Mouse (Mus musculus): Measurements from ENCODE around the gene Mtmr4. TPM values are rescaled to one million over a fixed set of nuclear protein-coding genes. Genes with fewer than 3 reads are reported as not detected.

Gene Mtmr4
- polyA plus RNA-seq, 1 experiment: 23.8 TPM

- Histone ChIP-seq H3K4me3 (ENCODE audit: extremely low read depth, insufficient read depth, insufficient read length) (no peak overlapping the region), H3K4me1 (ENCODE audit: control insufficient read depth, insufficient read depth, insufficient read length) (peaks cover 2% of the 10 kb centered on the region; the same call in 1 of the 2 replicates), H3K27ac (ENCODE audit: insufficient read depth, low read length) (no peak overlapping the region), H3K36me3 (ENCODE audit: control insufficient read depth, insufficient read depth, low read length) (no peaks in the 10 kb centered on the region), H3K27me3 (ENCODE audit: control insufficient read depth, insufficient read depth, low read length) (no peaks in the 10 kb centered on the region)
- DNase-seq (ENCODE audit: low read depth in 1 of 2, low spot score in 2 of 2): no peak
- 84% methylated on average over 8 of the region's 8 CpGs for WGBS
- no peak for TF ChIP-seq CTCF (IDR thresholded peaks at IDR 0.05; ENCODE audit: extremely low read depth, insufficient read depth, insufficient read length, insufficient replicate concordance)
- no peak for TF ChIP-seq POLR2A (IDR thresholded peaks at IDR 0.05; ENCODE audit: low read depth, low read length)
These were observed 9.8 kb upstream of the Mtmr4 start for GRCm38 (mm10) chr11:87581933-87582710.

DNA sequence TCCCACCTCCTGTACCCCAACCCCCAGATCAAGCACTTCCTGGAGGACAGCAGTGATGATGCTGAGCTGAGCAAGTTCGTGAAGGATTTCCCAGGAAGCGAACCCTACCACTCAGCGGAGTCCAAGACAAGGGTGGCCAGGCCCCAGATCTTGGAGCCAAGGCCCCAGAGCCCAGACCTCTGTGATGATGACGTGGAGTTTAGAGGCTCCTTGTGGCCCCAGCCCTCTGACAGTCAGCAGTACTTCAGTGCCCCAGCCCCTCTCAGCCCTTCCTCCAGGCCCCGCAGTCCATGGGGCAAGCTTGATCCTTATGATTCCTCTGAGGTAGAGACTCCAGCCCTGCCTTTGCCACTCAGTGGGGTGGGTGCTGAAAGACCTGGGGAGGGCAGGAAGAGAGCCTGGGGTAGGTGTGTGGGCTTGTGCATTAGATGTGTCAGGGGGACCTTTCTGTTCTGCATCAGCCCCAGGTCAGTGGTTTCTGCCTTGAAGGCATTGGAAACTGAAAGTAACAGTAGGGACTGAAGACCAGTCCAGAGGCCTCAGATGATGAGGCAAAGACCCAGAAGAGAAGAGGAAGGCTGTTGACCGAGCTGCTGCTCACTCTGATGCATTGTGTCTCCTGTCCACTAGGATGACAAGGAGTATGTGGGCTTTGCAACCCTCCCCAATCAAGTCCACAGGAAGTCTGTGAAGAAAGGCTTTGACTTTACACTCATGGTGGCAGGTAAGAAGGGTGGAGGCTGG lies 8.5 kb upstream of the Mtmr4 start:
- TF ChIP-seq CTCF (IDR thresholded peaks at IDR 0.05; ENCODE audit: extremely low read depth, insufficient read depth, insufficient read length, insufficient replicate concordance): no peak
- TF ChIP-seq POLR2A (IDR thresholded peaks at IDR 0.05; ENCODE audit: low read depth, low read length): no peak
- 80% methylated on average over 6 of the region's 6 CpGs for WGBS
- H3K4me3 ChIP-seq (ENCODE audit: extremely low read depth, insufficient read depth, insufficient read length): no peak overlapping the region
- H3K4me1 ChIP-seq (ENCODE audit: control insufficient read depth, insufficient read depth, insufficient read length): peaks cover 2% of the 10 kb centered on the region; the same call in 1 of the 2 replicates
- H3K27me3 ChIP-seq (ENCODE audit: control insufficient read depth, insufficient read depth, low read length): no peaks in the 10 kb centered on the region
- peak overlapping the region; percentile 8; the same call in 1 of the 2 replicates for H3K27ac ChIP-seq (ENCODE audit: insufficient read depth, low read length)
- H3K36me3 ChIP-seq (ENCODE audit: control insufficient read depth, insufficient read depth, low read length): no peaks in the 10 kb centered on the region
- DNase-seq (ENCODE audit: low read depth in 1 of 2, low spot score in 2 of 2): no peak

- Histone ChIP-seq H3K4me1 (ENCODE audit: control insufficient read depth, insufficient read depth, insufficient read length) (no peaks in the 10 kb centered on the region), H3K4me3 (ENCODE audit: extremely low read depth, insufficient read depth, insufficient read length) (no peak overlapping the region), H3K27me3 (ENCODE audit: control insufficient read depth, insufficient read depth, low read length) (no peaks in the 10 kb centered on the region), H3K36me3 (ENCODE audit: control insufficient read depth, insufficient read depth, low read length) (no peaks in the 10 kb centered on the region), H3K27ac (ENCODE audit: insufficient read depth, low read length) (no peak overlapping the region)
- TF ChIP-seq CTCF (IDR thresholded peaks at IDR 0.05; ENCODE audit: extremely low read depth, insufficient read depth, insufficient read length, insufficient replicate concordance): no peak
- no peak for TF ChIP-seq POLR2A (IDR thresholded peaks at IDR 0.05; ENCODE audit: low read depth, low read length)
- DNase-seq (ENCODE audit: low read depth in 1 of 2, low spot score in 2 of 2): no peak
- 89% methylated on average over 10 of the region's 10 CpGs for WGBS
These were observed 7.1 kb upstream of the Mtmr4 start for GRCm38 (mm10) chr11:87584711-87585505.

- TF ChIP-seq POLR2A (IDR thresholded peaks at IDR 0.05; ENCODE audit: low read depth, low read length) (no peak), CTCF (IDR thresholded peaks at IDR 0.05; ENCODE audit: extremely low read depth, insufficient read depth, insufficient read length, insufficient replicate concordance) (no peak)
- Histone ChIP-seq H3K4me3 (ENCODE audit: extremely low read depth, insufficient read depth, insufficient read length) (no peak overlapping the region), H3K27ac (ENCODE audit: insufficient read depth, low read length) (no peak overlapping the region), H3K27me3 (ENCODE audit: control insufficient read depth, insufficient read depth, low read length) (no peaks in the 10 kb centered on the region), H3K36me3 (ENCODE audit: control insufficient read depth, insufficient read depth, low read length) (no peaks in the 10 kb centered on the region), H3K4me1 (ENCODE audit: control insufficient read depth, insufficient read depth, insufficient read length) (no peaks in the 10 kb centered on the region)
- 92% methylated on average over 5 of the region's 5 CpGs for WGBS
- no peak for DNase-seq (ENCODE audit: low read depth in 1 of 2, low spot score in 2 of 2)
These were observed 4.6 kb upstream of the Mtmr4 start for GRCm38 (mm10) chr11:87587211-87587874.

DNA sequence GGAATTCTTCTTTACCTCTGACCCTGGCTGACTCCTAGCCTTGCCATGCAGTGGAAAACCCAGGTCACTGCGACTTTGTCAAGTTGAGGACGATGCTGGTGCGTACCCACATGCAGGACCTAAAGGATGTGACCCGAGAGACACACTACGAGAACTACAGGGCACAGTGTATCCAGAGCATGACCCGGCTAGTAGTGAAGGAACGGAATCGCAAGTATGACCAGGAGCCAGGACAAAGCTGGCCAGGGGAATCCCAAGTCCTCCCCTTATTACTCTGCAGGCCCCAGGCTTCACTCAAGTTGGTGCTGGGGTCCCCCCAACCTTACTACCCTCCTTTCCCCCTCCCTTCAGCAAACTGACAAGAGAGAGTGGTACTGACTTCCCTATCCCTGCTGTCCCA lies 2.4 kb upstream of the Mtmr4 start:
- no peak overlapping the region for H3K4me3 ChIP-seq (ENCODE audit: extremely low read depth, insufficient read depth, insufficient read length)
- H3K4me1 ChIP-seq (ENCODE audit: control insufficient read depth, insufficient read depth, insufficient read length): peaks cover 2% of the 10 kb centered on the region; the same call in 1 of the 2 replicates
- TF ChIP-seq POLR2A (IDR thresholded peaks at IDR 0.05; ENCODE audit: low read depth, low read length): no peak
- no peak for TF ChIP-seq CTCF (IDR thresholded peaks at IDR 0.05; ENCODE audit: extremely low read depth, insufficient read depth, insufficient read length, insufficient replicate concordance)
- H3K27ac ChIP-seq (ENCODE audit: insufficient read depth, low read length): no peak overlapping the region
- DNase-seq (ENCODE audit: low read depth in 1 of 2, low spot score in 2 of 2): no peak
- H3K27me3 ChIP-seq (ENCODE audit: control insufficient read depth, insufficient read depth, low read length): no peaks in the 10 kb centered on the region
- H3K36me3 ChIP-seq (ENCODE audit: control insufficient read depth, insufficient read depth, low read length): no peaks in the 10 kb centered on the region
- 88% methylated on average over 8 of the region's 8 CpGs for WGBS

DNA sequence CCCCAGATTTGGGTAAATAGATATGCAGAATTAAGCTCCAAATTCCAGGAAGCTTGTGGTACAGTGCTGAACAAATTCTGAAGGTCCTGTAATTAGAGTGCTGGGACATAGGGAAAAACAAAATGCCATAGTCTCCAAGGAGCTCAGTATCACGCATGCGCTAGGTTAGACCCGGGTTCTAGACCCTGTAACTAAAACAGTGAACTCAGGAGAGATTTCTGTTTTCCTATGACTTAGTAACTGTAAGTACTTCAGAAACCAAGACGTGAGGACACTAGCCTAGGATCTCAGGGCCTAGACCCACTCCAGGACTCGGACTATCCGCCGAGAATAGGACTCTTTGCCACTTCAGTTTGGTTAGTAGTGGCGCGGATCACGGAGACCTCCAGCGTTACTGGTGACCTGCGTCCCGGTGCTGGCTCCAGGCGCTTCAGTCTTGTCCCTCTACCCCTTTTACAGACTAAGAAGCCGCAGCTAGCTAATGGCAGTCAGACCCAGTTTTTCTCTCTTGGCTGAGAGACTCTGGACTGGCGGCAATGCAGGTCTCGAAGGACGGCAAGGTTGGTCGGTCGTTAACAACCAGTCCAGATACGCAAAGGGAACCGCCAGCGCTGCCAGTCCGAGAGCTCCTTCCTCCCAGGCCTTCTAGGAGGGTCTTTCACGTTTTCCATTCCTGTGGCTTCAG lies 979 bp upstream of the Mtmr4 start:
- no peaks in the 10 kb centered on the region for H3K36me3 ChIP-seq (ENCODE audit: control insufficient read depth, insufficient read depth, low read length)
- no peak for TF ChIP-seq POLR2A (IDR thresholded peaks at IDR 0.05; ENCODE audit: low read depth, low read length)
- no peak for TF ChIP-seq CTCF (IDR thresholded peaks at IDR 0.05; ENCODE audit: extremely low read depth, insufficient read depth, insufficient read length, insufficient replicate concordance)
- H3K27ac ChIP-seq (ENCODE audit: insufficient read depth, low read length): peak overlapping the region; percentile 60
- WGBS: 4% methylated on average over 25 of the region's 25 CpGs
- DNase-seq (ENCODE audit: low read depth in 1 of 2, low spot score in 2 of 2): peak in 1 of 2 experiments; percentile 19
- H3K4me1 ChIP-seq (ENCODE audit: control insufficient read depth, insufficient read depth, insufficient read length): peaks cover 9% of the 10 kb centered on the region
- H3K4me3 ChIP-seq (ENCODE audit: extremely low read depth, insufficient read depth, insufficient read length): peak overlapping the region; percentile 63
- no peaks in the 10 kb centered on the region for H3K27me3 ChIP-seq (ENCODE audit: control insufficient read depth, insufficient read depth, low read length)
